Mouse (Mus musculus) cerebral cortex, adult 2 months (tissue): ENCODE results near the gene Kdm4b.

Source experiments
- WGBS: fragments of 180-500 bp; shearing (Covaris S2); methylation state at CpG from one replicate; pipeline ENCODE4 v1.1.7; 2018; 5-methylcytosine and 5-hydroxymethylcytosine counted together

Kdm4b gene

DNA sequence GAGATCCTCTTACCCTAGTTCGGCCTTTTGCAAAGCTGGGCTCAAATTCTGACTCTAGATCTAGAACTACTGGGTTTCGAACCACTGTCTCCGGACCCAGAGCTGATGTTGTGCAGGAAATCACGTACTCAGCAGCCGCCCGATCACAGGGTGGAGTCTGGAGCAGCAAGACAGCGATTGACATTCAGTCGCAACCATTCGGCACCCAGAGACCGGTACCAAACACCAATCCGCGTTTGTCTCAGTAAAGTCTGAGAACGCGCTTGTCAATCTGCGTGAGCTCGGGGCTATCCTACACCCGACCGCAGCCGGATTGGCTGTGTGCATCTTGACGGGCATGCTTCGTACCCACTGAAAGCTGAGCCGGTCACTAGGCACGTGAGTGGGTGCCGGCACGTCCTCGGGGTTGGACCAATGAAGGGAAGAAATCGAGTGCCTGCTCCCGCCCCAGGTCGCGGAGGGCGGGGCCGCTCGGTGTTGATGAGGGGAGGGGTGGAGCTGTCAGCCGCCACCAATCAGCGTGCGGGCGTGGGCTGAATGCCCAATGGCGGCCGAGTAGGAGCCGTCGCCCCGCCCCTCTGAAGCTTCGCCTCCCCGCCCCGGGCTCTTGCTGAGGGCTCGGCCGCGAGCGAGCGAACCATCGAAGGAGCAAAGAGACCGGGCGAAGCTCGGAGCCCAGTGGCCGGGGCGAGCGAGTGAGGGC, at the start of gene Kdm4b:
Kdm4b (plus strand) TSS at position 613 of the 703 bp plus-strand sequence.
- under 1% methylated on average over 56 of the region's 57 CpGs for WGBS

DNA sequence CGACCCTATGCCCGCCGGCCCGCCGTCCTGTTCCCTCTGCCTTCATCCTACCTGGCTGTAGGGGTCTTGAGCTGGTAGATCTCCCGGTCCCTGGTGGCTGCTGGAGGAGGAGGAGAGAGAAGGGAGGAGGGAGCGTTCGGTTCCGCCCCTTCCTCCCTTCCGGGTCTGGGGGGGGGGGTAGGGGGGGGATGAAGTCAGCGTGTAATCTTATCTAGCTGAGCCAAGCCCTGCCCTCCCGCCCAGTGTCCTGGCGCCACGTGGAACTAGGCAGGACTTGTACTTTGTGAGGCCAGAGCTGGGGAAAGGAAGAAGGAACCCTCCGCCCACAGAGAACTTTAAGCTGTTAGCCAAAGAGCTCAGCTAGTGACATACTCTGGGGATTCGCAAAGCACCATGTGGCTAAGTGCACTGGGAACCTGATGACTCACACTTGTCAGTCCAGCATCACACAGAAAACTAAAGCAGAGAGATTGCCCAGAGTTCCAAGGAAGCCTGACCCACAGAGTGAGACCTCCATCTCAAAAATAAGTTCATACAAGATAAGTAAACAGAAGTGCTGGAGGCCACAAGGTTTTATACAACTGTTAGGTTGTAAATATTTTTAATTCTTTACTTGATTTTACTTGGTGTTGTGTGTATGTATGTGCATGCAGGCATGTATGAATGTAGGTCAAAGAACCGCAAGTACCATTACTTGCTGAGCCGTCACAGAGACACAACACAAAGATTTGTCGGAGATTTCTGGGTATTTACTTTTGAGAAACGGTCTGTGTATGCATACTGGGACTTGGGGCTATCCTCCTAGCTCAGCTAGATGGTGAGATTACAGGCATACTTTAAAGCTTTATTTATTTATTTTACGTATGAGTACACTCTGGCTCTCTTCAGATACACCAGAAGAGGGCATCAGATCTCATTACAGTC, 49.0 kb upstream of the Kdm4b start, which contains the start of gene Ticam1:
Ticam1 (minus strand) TSS at position 144 of the 924 bp plus-strand sequence.
- 2% methylated on average over 17 of the region's 21 CpGs for WGBS

DNA sequence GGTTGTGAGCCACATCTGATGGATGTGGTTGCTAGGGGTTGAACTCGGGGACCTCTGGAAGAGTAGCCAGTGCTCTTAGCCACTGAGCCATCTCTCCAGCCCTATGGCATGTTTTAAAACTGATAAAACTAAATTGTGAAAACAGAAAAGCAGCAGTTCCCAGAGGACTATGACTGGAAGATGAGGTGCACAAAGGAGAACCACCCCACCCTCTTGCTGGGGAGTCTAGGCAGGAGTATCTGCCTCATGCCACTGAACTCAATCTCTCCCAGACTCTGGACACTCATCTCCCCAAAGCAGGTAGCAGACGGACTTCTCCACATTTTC, 48.3 kb upstream of the Kdm4b start:
- 48% methylated on average over 2 of the region's 2 CpGs for WGBS

DNA sequence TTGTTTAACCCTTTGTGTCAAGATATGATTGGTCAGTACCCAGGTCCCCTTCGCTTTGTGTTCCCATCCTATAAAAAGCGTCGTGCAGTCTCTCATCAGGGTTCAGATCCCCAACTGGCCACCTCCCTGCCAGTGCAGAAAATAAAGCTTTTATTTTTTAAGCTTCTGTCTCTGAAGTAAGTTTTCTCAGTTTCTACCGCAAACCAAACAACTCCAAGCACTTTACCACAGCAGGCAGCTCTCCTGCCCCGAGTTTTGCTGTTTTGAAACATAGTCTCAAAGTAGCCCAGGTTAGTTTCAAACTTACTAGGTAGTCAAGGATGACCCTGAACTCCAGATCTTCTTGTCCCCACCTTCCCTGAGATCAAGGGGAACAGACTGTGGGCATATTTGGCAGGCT, 47.5 kb upstream of the Kdm4b start:
- 92% methylated on average over 5 of the region's 5 CpGs for WGBS

DNA sequence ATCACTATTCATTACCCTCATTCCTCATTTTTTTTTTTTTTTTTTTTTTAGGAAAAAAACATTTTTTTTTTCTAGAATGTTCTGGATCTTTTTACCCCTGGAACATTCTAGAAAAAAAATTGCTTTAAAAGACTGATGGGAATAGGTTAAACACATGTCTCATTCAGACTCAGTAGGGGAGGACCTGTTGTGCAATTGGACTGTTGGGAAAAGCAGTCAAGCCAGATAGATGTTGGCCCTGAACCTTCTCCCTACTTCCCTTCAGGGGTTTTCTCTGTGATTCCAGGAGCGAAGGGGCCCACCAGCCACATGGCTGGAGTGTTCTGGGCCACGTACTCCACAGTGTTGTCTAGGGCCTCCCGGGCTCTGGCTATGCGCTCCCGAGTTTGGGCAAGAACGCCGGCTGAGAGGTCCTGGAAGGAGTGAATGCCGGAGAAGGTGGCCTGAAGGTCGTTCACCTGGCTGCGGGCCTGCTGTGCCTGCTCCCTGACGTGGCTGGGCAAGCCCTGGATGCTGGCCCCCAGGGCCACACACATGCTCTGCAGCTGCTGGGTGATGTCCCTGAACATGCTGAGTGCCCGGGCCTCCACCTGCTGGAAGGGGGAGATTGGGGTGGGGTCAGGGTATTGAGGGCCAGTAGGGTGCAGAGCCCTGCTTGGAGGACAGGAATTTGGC, 46.2 kb upstream of the Kdm4b start:
- 91% methylated on average over 12 of the region's 12 CpGs for WGBS

DNA sequence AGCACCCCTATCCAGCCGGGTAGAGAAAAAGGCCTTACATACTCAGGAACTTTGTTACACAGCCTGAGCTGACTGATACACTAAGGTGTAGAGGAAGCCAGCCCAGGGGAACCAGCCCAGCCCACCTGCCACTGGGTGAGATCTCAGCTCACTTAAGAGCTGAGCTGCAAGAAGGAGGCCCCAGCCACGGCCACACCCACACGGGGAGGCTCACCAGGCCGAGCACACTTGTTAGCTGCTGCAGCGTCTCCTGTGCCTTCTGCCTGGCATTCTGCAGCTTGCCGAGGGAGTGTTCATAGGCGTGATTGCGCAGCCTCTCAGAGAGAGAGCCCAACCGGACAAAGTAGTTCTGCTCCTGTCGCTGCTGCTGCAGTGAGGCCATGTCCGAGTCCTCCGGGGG, 44.7 kb upstream of the Kdm4b start:
- 87% methylated on average over 12 of the region's 12 CpGs for WGBS

DNA sequence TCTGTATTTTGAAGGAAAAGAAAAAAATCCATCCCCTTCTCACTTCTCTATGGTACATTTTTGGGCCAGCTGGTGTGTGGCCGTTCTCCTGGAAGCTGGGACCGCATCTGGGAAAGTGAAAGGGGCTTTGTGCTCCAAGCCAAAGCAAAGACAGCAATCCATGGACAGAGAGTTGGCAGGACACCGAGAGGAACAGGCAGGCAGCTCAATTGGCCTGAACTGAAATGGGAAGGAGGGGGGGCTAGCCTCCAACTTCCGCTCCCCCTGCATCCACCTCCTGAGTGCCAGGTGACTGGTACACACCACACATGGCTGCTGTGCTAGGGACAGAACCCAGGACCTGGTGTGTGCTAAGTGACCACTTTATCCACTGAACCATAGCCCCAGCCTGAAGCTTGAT, 43.1 kb upstream of the Kdm4b start:
- 41% methylated on average over 4 of the region's 4 CpGs for WGBS

DNA sequence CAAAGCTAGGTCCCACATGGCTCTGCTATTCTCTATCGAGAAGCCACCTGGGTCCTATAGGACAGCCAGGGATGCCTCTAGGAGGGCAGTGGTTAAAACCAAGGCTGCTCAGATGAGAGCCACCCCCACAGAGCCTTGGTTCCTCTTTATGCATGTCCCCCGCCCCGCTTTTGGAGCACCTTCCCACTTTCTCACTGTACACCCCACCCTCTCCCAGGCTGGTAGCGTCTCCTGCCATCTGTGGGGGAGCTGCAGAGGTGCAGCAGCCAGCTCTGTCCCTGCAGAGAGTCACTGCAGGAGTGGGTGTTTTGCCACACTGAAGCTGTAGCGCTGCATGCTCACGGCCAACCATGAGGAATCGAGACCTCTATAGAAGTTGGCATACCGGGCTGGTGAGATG, 42.5 kb upstream of the Kdm4b start:
- WGBS, result 49% methylated on average over 8 of the region's 8 CpGs

DNA sequence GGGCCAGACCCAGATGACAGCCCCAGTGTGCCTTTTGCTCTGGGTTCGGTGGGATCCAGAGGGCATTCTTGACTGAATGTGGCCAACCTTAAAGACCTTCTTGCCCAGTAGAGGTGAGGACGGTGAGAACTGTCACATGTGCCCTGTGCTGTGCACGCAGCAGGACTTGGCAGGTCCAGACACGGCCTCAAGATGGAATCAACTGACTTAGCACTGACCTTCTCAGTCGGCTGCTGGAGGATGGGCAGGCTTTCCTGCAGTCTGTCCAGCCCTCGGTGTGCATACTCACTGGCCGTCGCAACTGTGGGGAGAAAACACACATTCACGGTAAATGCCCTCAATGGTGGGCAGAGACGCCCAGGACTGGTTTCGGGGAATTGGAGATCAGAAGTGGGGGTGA, 39.9 kb upstream of the Kdm4b start:
- 95% methylated on average over 11 of the region's 11 CpGs for WGBS

DNA sequence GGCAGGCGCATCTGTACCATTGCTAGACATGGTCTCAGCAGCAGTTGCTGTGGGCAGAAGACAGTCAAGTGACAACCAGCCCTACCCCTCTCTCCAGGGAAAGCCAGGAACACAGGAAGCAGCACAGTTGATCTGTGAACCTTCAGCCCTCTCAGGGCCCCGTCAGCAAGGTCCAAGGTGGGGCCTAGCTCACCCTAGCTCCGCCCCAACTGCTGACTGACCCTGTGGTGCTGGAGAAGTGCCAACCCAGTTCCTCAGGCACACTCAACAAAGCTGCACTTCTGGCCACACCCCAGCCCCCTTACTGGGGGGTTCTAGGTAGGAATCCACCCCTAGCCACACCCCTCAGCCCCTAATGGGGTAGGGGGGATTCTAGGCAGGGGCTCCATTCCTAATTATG, 38.0 kb upstream of the Kdm4b start:
- 78% methylated on average over 3 of the region's 3 CpGs for whole genome bisulfite sequencing

DNA sequence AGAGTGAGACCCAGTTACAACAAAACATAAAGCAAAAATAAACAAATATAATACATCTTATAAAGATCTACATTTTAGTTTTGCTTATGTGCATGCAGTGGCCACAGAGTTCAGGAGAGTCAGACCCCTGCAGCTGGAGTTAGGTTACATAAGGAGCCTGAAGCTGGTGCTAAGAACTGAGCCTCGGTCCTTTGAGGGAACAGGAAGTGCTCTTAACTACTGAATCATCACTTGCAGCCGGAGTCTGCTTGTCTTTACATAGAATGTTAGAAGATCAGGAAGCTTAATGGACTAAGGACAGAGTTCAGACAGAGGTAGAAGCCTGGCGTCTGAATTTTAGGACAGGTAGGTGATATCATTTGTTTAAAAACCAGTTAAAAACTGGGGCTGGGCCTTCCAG, 37.0 kb upstream of the Kdm4b start:
- 79% methylated on average over 3 of the region's 3 CpGs for WGBS

DNA sequence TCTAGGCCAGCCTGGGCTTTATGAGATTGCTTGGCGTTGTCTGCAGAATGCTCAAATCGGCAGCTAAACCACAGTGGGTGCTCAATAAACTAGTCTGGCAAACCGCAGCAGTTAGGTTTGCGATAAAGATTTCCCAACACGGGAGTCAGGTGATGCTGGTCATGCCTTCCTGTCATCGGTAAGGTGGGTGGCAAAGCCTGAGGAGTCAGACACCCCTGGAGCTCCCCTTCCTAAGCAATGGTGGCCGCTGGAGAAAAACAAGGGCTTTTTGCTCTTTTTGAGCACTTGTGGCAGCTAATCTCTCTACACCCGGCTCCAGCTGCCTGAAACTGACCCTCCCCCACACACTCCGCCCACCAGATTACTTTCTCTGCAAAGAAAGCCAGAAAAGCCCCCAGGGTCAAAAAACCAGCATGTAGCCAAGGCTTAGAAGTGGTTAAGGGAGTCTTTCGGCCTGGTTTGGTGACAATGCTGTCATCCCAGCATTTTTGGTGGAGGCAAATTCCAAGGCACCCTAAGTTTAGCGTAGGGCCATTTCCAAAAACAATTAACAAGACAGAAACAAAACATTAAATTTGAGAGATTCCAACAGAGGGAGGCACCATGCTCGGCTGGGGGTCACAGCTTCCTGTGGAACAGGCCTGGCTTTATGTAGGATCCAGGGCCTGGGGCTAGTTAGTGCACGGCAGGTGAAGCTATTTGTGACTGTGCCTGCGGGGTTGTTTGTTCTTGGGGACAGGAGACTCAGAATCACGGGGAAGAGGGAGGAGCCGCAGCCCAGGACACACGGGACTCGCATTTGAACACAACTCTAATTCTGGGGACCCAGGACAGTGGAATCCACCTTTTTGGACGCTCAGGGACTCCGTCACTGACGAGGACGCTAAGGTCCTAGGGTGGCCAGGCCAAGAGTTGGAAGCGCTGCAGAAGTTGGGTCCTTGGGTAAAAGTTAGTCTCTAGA, 36.2 kb upstream of the Kdm4b start:
- 49% methylated on average over 23 of the region's 23 CpGs for WGBS

DNA sequence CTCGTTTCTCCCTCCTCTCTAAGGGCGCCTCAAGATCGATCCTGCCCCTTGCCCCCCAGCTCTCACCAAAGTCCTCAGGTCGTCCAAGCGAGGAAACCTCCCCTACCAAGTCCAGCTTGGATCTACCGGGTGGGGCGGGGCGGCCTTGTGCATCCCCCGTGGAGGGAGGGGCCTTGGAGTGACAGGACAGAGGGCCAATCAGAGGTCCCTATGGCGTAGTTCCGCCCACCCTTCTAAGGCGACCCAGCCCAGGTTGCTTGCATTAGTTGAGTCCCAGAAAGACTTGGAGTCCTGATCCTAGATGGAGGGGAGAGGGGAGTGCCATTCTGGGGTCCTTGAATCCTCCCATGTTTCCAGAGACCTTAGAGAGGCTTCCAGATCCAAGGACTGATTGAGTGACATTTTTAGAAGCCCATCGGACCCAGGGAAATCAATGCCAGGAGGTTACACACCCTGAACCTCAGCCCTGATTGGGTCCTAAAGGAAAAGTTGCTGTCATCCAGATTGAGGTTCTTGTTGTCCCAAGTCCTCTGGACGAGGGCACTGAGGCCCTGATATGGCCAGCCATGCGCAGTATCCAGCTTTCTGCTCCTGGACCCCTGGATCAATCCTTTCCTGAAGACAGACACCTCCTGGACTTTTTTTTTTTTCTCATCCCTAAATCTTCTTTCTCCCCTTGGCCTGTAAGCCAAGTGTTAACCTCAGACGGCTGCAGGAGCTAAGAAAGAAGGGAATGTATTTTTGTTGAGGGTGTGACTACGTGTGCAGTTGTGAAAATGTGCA, 35.3 kb upstream of the Kdm4b start:
- 23% methylated on average over 17 of the region's 17 CpGs for WGBS

DNA sequence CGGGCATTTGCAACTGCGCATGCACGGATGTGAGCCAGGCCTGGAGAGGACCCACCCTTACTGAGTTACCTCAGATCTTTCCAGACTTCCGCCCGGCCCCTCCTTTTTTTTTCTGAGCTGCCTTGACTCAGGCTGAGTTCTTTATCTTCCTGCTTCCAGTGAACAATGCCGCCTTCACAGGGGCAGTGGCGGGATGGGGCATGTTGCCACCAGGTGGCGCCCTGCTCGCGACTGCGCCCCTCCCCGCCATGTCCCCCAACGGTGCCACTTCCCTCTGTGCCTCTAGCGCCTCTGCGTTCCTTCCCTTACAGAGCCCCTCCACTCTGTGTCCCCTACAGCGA, 34.7 kb upstream of the Kdm4b start:
- 3% methylated on average over 16 of the region's 16 CpGs for WGBS

DNA sequence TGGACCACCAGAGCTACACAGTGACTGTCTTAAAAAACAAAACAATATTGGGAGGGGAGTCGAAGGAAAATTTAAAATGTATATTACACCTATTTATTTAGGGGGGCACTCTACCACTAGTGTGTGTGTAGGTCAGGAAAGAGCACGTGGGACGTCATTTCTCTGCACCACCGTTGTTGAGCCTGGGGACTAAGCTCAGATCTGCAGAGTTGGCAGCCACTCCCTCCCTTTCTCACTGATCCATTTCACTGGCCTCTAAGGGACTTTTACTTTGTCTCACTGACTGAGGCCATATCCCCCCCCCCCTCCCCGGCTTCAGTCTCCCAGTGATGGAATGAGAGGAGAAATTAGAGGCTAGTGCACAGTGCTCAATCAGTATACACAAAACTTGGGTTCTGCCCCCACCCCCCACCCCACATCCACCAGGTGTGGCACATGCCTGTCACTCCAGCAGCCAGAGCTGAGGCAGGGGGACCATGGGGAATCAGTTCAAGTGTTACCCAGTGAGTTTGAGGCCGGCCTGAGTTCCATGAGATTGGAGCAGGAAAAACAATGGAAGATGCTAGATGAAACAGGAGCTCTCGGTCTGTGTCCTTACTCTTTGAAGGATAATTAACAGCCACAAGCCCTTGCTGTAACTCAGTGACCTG, 33.9 kb upstream of the Kdm4b start:
- WGBS, result 88% methylated on average over 7 of the region's 7 CpGs

DNA sequence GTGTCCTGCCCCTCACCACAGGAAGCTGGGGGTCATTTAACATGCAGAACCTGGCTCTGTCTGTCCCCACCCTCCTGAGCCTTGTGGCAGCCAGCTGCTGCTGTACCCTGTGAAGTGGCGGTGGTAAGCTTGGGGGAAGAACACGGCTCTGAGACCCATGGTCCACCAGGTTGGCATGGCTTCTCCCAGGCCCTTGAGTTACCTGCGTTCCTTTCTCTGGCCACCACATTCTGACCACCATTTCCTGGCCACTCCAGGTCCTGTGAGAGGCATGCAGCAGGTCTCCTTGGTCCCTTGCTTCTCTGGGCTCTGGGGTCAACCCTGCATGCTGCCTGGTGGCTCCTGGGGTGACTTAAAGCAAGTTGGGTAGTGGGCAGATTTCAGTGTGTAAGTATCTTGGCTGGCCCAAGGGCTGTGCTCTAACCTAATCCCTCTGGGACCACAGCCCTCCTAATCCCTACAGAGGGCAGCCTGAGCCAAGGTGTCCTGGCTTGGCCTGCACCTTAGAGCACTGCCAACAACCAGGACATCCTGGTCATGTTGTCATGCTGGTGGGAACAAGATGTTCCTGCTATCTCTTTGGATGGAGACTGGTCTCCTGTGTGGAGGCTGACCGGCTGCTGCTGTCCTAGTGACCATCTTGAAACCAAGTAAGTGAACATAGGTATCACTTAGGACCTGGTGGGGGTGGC, 33.2 kb upstream of the Kdm4b start, which contains the start of gene Plin3:
Plin3 (minus strand) TSS at position 343 of the 692 bp plus-strand sequence.
- WGBS, result 92% methylated on average over 4 of the region's 4 CpGs

DNA sequence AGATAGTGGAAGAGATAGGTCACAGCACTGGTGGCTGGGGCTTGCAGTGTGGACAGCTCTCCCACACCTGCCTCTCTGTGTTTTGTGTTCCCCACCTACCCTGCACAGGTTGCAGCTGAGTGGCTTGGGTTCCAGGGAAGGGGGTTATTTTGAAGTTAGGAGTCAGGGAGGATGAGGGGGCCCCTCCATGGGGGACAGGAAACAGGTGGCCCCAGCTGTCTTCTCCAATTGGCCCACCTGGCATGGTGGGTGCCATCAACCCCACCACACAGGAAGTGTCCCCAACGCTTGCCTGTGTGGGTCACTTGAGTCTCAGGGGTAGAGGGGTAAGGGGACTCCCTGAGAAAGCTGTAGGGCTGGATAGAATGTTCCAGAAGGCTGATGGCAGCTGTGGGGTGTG, 32.6 kb upstream of the Kdm4b start:
- WGBS, result 86% methylated on average over 1 of the region's 1 CpGs

DNA sequence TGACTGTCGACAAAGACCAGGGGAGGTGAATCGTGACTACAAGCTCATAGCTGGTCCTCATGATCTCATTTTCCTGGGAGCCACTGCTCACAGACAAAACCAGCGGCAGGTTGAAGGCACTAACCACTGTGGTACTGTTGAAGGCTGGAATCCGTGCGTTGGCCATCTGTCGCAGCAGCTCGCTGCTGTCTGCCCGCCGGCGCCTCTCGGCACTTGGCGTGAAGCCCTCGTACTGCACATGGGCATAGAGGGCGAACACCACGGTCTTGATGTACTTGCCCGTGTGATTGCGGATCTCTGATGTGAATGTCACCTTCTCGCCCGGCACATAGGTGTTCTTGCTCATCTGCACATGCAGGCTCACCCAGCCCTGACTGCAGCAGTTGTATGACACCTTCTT, 31.6 kb upstream of the Kdm4b start:
- 78% methylated on average over 19 of the region's 19 CpGs for WGBS

DNA sequence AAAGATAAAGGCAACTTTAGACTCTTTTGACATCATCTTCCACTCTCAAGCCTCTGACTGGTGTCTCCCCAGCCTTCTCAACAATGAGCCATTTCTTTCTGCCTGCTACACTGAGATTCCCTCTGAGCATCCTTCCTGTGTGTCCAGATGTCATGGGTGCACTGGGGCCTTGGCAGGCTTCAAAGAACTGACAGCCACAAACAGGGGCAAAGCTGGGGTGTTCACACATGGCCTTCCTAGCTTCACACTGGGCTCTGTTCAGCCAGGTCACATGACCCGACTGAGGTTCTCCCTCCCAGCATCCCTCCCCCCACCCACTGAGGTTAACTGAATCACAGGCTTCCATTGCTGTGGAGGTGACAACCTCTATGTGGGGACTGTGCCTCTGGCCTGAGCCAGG, 29.7 kb upstream of the Kdm4b start:
- 67% methylated on average over 1 of the region's 1 CpGs for WGBS

DNA sequence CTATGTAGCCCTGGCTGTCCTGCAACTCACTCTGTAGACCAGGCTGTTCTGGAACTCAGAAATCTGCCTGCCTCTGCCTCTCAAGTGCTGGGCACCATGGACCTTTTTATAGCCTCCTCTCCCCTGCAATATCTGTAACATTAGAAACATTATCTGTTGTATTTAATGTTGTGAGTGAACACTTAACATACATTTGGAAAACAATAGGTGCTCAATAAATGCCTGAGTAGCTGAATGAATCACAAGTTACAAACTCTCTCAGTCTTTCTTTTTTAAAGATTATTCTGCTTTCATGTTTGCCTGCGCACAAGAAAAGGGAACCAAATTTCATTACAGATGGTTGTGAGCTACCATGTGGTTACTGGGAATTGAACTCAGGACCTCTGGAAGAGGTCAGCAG, 27.6 kb upstream of the Kdm4b start:
- WGBS, result 90% methylated on average over 1 of the region's 1 CpGs
